Mouse (Mus musculus) liver, embryonic 14.5 days (tissue): ENCODE data around the gene Gm43064.

Source experiments
- CTCF ChIP-seq: IDR thresholded peaks from 2 replicates; pipeline ENCODE4 v1.5.1; 2016; ENCODE audit warnings: antibody characterized with exemption, low read depth, control low read depth
- EP300 ChIP-seq: IDR thresholded peaks from 2 replicates; pipeline ENCODE4 v1.6.1; 2016; ENCODE audit warnings: antibody characterized with exemption, low read depth

GRCm38 (mm10) chr3:103790346-103791145, 18.8 kb upstream of the Gm43064 start:
- no peak for TF ChIP-seq CTCF
- TF ChIP-seq EP300 = no peak
